Mouse (Mus musculus) C2C12 (cell line): ENCODE measurements at regions not wholly inside any gene's neighbourhood (a gene's known extent, or its start where the extent isn't known, plus 50 kb on each side); places are given as distances from the start of the nearest gene placed in this dataset.

Experiments used
- H3K27me3 ChIP-seq: one replicate; pipeline ENCODE4 v1.6.1; 2011; ENCODE audit not compliant: control insufficient read depth, insufficient read depth, insufficient read length
- H3K36me3 ChIP-seq: one replicate; pipeline ENCODE4 v1.6.1; 2011; ENCODE audit not compliant: control insufficient read depth, insufficient read depth
- H3K4me3 ChIP-seq: one replicate; pipeline ENCODE4 v1.5.1; 2011; ENCODE audit warnings: mild to moderate bottlenecking, control low read depth; ENCODE audit not compliant: poor library complexity, insufficient read depth, severe bottlenecking
- H3K79me2 ChIP-seq: one replicate; pipeline ENCODE4 v1.6.1; 2011; ENCODE audit not compliant: control insufficient read depth, insufficient read depth
- H3K79me3 ChIP-seq: one replicate; pipeline ENCODE4 v1.6.1; 2011; ENCODE audit warnings: low read depth, control low read depth
- H3ac ChIP-seq: one replicate; pipeline ENCODE3; 2011; ENCODE audit warnings: low read depth; ENCODE audit not compliant: control insufficient read depth, insufficient read length
- CEBPB ChIP-seq: IDR thresholded peaks from one replicate; pipeline ENCODE4 v1.6.1; 2011; ENCODE audit warnings: low read depth, mild to moderate bottlenecking, control low read depth, moderate library complexity
- CTCF ChIP-seq: IDR thresholded peaks from one replicate; pipeline ENCODE4 v1.5.1; 2011; ENCODE audit not compliant: control insufficient read depth, insufficient read depth, insufficient read length
- FOSL1 ChIP-seq: IDR thresholded peaks from one replicate; pipeline ENCODE4 v1.8.0; 2011; ENCODE audit warnings: mild to moderate bottlenecking, low read length; ENCODE audit not compliant: poor library complexity, insufficient read depth, severe bottlenecking
- MAX ChIP-seq: IDR thresholded peaks from one replicate; pipeline ENCODE4 v1.6.1; 2011; ENCODE audit warnings: mild to moderate bottlenecking, control low read depth
- MYOD1 ChIP-seq: IDR thresholded peaks from one replicate; pipeline ENCODE4 v1.6.1; 2011; ENCODE audit warnings: low read depth; ENCODE audit not compliant: control insufficient read depth, insufficient read length
- MYOG ChIP-seq: IDR thresholded peaks from one replicate; pipeline ENCODE4 v1.6.1; 2011; ENCODE audit not compliant: control insufficient read depth, insufficient read length; ENCODE audit errors: extremely low read depth
- USF1 ChIP-seq: IDR thresholded peaks from one replicate; pipeline ENCODE4 v1.6.1; 2011; ENCODE audit warnings: low read depth, mild to moderate bottlenecking, control low read depth, moderate library complexity

GRCm38 (mm10) chr16:12516834-12517685, 533.1 kb downstream of the Shisa9 start:
- H3K27me3 ChIP-seq: no peaks in the 10 kb centered on the region
- no peaks in the 10 kb centered on the region for H3K36me3 ChIP-seq
- no peak overlapping the region for H3ac ChIP-seq
- TF ChIP-seq CEBPB (no peak), USF1 (no peak), CTCF (no peak), FOSL1 (no peak), MAX (no peak), MYOG (no peak), MYOD1 (no peak)
- H3K4me3 ChIP-seq: no peak overlapping the region
- no peaks in the 10 kb centered on the region for H3K79me2 ChIP-seq
- H3K79me3 ChIP-seq: no peaks in the 10 kb centered on the region

GRCm38 (mm10) chr16:12518264-12518663, 534.4 kb downstream of the Shisa9 start:
- Histone ChIP-seq H3ac (no peak overlapping the region), H3K4me3 (no peak overlapping the region), H3K79me3 (no peaks in the 10 kb centered on the region), H3K36me3 (no peaks in the 10 kb centered on the region), H3K27me3 (no peaks in the 10 kb centered on the region), H3K79me2 (no peaks in the 10 kb centered on the region)
- no peak for TF ChIP-seq CTCF
- TF ChIP-seq MAX: no peak
- TF ChIP-seq USF1: no peak
- no peak for TF ChIP-seq CEBPB

- no peaks in the 10 kb centered on the region for H3K79me3 ChIP-seq
- TF ChIP-seq MYOD1: no peak
- no peak for TF ChIP-seq USF1
- no peak for TF ChIP-seq FOSL1
- TF ChIP-seq MAX: no peak
- TF ChIP-seq CEBPB: no peak
- no peak for TF ChIP-seq MYOG
- no peaks in the 10 kb centered on the region for H3K36me3 ChIP-seq
- no peaks in the 10 kb centered on the region for H3K79me2 ChIP-seq
- no peak overlapping the region for H3K4me3 ChIP-seq
- no peaks in the 10 kb centered on the region for H3K27me3 ChIP-seq
- H3ac ChIP-seq: no peak overlapping the region
Observed at GRCm38 (mm10) chr16:12521711-12522476, 538.0 kb downstream of the Shisa9 start.

DNA sequence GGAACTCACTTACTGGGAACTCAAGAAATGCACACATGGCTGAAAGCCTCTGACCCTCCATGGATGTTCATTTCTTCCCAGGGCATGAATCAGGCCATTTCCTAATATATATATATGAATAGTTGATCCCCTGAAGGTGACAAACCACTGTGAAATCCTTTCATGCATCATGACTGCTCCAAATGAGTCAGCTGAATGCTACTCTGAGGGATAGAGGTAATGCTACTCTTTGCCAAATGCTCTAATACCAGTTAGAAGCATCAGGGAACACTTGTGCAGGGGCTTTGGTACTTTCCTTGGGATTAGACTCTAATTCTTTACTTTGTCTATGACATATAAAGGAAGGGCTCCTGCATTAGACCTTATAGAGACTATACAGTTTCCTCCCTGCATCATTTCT, 561.0 kb upstream of the Ercc4 start:
- no peaks in the 10 kb centered on the region for H3K79me2 ChIP-seq
- no peaks in the 10 kb centered on the region for H3K36me3 ChIP-seq
- no peak overlapping the region for H3ac ChIP-seq
- TF ChIP-seq USF1 (no peak), MAX (no peak), FOSL1 (no peak), MYOG (no peak), CEBPB (no peak), MYOD1 (no peak), CTCF (no peak)
- no peak overlapping the region for H3K4me3 ChIP-seq
- H3K79me3 ChIP-seq: no peaks in the 10 kb centered on the region
- no peaks in the 10 kb centered on the region for H3K27me3 ChIP-seq

- Histone ChIP-seq H3ac (no peak overlapping the region), H3K36me3 (no peaks in the 10 kb centered on the region), H3K27me3 (no peaks in the 10 kb centered on the region), H3K79me2 (no peaks in the 10 kb centered on the region), H3K79me3 (no peaks in the 10 kb centered on the region), H3K4me3 (no peak overlapping the region)
- TF ChIP-seq CEBPB: no peak
- no peak for TF ChIP-seq FOSL1
- TF ChIP-seq MAX: no peak
- TF ChIP-seq MYOD1: no peak
- no peak for TF ChIP-seq CTCF
- no peak for TF ChIP-seq USF1
- TF ChIP-seq MYOG: no peak
Observed at GRCm38 (mm10) chr16:12588889-12589288, 520.6 kb upstream of the Ercc4 start.

DNA sequence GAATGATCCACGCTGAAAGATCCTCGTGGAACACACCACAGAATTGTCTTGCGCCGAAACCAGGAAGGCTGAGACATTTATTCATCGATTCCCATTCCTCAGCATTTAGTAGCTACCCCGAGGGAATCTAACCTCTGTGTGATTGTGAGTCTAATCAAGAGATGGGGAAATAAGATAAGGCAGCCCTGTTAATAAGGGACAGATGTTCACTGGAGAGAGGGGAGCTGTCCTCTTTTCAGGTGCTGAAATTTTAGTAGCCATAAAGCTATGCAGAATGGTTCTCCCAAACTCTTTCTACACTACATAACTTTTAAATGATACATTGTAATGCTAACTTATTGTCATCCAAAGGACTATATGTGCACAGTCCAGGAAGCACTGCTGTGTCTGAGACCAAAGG, 501.2 kb upstream of the Ercc4 start:
- Histone ChIP-seq H3ac (no peak overlapping the region), H3K79me2 (no peaks in the 10 kb centered on the region), H3K36me3 (no peaks in the 10 kb centered on the region), H3K27me3 (no peaks in the 10 kb centered on the region), H3K79me3 (no peaks in the 10 kb centered on the region), H3K4me3 (no peak overlapping the region)
- no peak for TF ChIP-seq MYOD1
- no peak for TF ChIP-seq CTCF
- no peak for TF ChIP-seq FOSL1
